Mouse (Mus musculus) C2C12 (cell line): ENCODE data around the gene Lgi1. TPM values are rescaled to one million over a fixed set of nuclear protein-coding genes. Genes with fewer than 3 reads are reported as not detected.

Source experiments
- H3K27me3 ChIP-seq: one replicate; pipeline ENCODE4 v1.6.1; 2011; ENCODE audit not compliant: control insufficient read depth, insufficient read depth, insufficient read length
- H3K36me3 ChIP-seq: one replicate; pipeline ENCODE4 v1.6.1; 2011; ENCODE audit not compliant: control insufficient read depth, insufficient read depth
- H3K4me3 ChIP-seq: one replicate; pipeline ENCODE4 v1.5.1; 2011; ENCODE audit warnings: mild to moderate bottlenecking, control low read depth; ENCODE audit not compliant: poor library complexity, insufficient read depth, severe bottlenecking
- H3K79me2 ChIP-seq: one replicate; pipeline ENCODE4 v1.6.1; 2011; ENCODE audit not compliant: control insufficient read depth, insufficient read depth
- H3K79me3 ChIP-seq: one replicate; pipeline ENCODE4 v1.6.1; 2011; ENCODE audit warnings: low read depth, control low read depth
- H3ac ChIP-seq: one replicate; pipeline ENCODE3; 2011; ENCODE audit warnings: low read depth; ENCODE audit not compliant: control insufficient read depth, insufficient read length
- CEBPB ChIP-seq: IDR thresholded peaks from one replicate; pipeline ENCODE4 v1.6.1; 2011; ENCODE audit warnings: low read depth, mild to moderate bottlenecking, control low read depth, moderate library complexity
- CTCF ChIP-seq: IDR thresholded peaks from one replicate; pipeline ENCODE4 v1.5.1; 2011; ENCODE audit not compliant: control insufficient read depth, insufficient read depth, insufficient read length
- FOSL1 ChIP-seq: IDR thresholded peaks from one replicate; pipeline ENCODE4 v1.8.0; 2011; ENCODE audit warnings: mild to moderate bottlenecking, low read length; ENCODE audit not compliant: poor library complexity, insufficient read depth, severe bottlenecking
- MAX ChIP-seq: IDR thresholded peaks from one replicate; pipeline ENCODE4 v1.6.1; 2011; ENCODE audit warnings: mild to moderate bottlenecking, control low read depth
- MYOD1 ChIP-seq: IDR thresholded peaks from one replicate; pipeline ENCODE4 v1.6.1; 2011; ENCODE audit warnings: low read depth; ENCODE audit not compliant: control insufficient read depth, insufficient read length
- MYOG ChIP-seq: IDR thresholded peaks from one replicate; pipeline ENCODE4 v1.6.1; 2011; ENCODE audit not compliant: control insufficient read depth, insufficient read length; ENCODE audit errors: extremely low read depth
- USF1 ChIP-seq: IDR thresholded peaks from one replicate; pipeline ENCODE4 v1.6.1; 2011; ENCODE audit warnings: low read depth, mild to moderate bottlenecking, control low read depth, moderate library complexity
- long read RNA-seq, 2 experiments: library from polyadenylated mRNA; unstranded; transcript quantifications; one replicate each; pipeline ENCODE4 v2.0.0; 2019 to 2020
- polyA plus RNA-seq: library from polyadenylated mRNA; unstranded; fragments of >200 nt; fragmentation: generic; extraction: Trizol; gene quantifications from one replicate; pipeline ENCODE4 v1.2.1, GENCODE M21; 2012; ENCODE audit warnings: missing spikeins

Lgi1 gene
- not detected for polyA plus RNA-seq
- long read RNA-seq, experiment 1 = 0 reads
- long read RNA-seq, experiment 2 = 0 reads

GRCm38 (mm10) chr19:38264505-38265500 lies at the start of gene Lgi1:
Gene Lgi1 (plus strand): TSS chr19:38264536.
- peaks cover 41% of the 10 kb centered on the region for H3K27me3 ChIP-seq
- no peaks in the 10 kb centered on the region for H3K79me3 ChIP-seq
- TF ChIP-seq MYOD1 (no peak), CEBPB (no peak), USF1 (no peak), MAX (no peak), CTCF (no peak), MYOG (no peak), FOSL1 (no peak)
- H3K4me3 ChIP-seq = no peak within 1 kb of the TSS
- H3ac ChIP-seq = no peak within 1 kb of the TSS
- no peaks in the 10 kb centered on the region for H3K79me2 ChIP-seq
- H3K36me3 ChIP-seq = no peaks in the 10 kb centered on the region

GRCm38 (mm10) chr19:38217696-38218095 lies 46.6 kb upstream of the Lgi1 start:
- peaks cover 5% of the 10 kb centered on the region for H3K36me3 ChIP-seq
- H3K4me3 ChIP-seq = no peak overlapping the region
- no peaks in the 10 kb centered on the region for H3K79me3 ChIP-seq
- H3K79me2 ChIP-seq = no peaks in the 10 kb centered on the region
- H3ac ChIP-seq = no peak overlapping the region
- TF ChIP-seq CTCF (no peak), MYOG (no peak), CEBPB (no peak), USF1 (no peak), FOSL1 (no peak), MAX (no peak), MYOD1 (no peak)
- H3K27me3 ChIP-seq = no peaks in the 10 kb centered on the region

- Histone ChIP-seq H3K79me3 (no peaks in the 10 kb centered on the region), H3K27me3 (no peaks in the 10 kb centered on the region), H3K36me3 (no peaks in the 10 kb centered on the region), H3ac (peak overlapping the region; percentile 87), H3K79me2 (no peaks in the 10 kb centered on the region), H3K4me3 (peak overlapping the region; percentile 74)
- TF ChIP-seq MAX = no peak
- no peak for TF ChIP-seq MYOD1
- no peak for TF ChIP-seq MYOG
- no peak for TF ChIP-seq CEBPB
Observed at GRCm38 (mm10) chr19:38223356-38223904, 40.9 kb upstream of the Lgi1 start.

GRCm38 (mm10) chr19:38223905-38224684 lies 40.2 kb upstream of the Lgi1 start, which contains the start of gene Fra10ac1:
Gene Fra10ac1 (minus strand): TSS chr19:38224156.
- H3K79me2 ChIP-seq = no peaks in the 10 kb centered on the region
- no peaks in the 10 kb centered on the region for H3K79me3 ChIP-seq
- TF ChIP-seq CTCF (peak; percentile 72), MYOG (no peak), MAX (peak; percentile 80)
- H3K36me3 ChIP-seq = no peaks in the 10 kb centered on the region
- H3K4me3 ChIP-seq = peak within 1 kb of the TSS; percentile 74
- H3ac ChIP-seq = peak within 1 kb of the TSS; percentile 87
- H3K27me3 ChIP-seq = no peaks in the 10 kb centered on the region

GRCm38 (mm10) chr19:38224685-38225060 lies 39.7 kb upstream of the Lgi1 start:
- no peaks in the 10 kb centered on the region for H3K79me3 ChIP-seq
- TF ChIP-seq MAX (no peak), CTCF (no peak)
- no peak overlapping the region for H3ac ChIP-seq
- no peaks in the 10 kb centered on the region for H3K79me2 ChIP-seq
- H3K36me3 ChIP-seq = no peaks in the 10 kb centered on the region
- H3K4me3 ChIP-seq = peak overlapping the region; percentile 74
- no peaks in the 10 kb centered on the region for H3K27me3 ChIP-seq

GRCm38 (mm10) chr19:38228699-38229098 lies 35.6 kb upstream of the Lgi1 start:
- Histone ChIP-seq H3K36me3 (no peaks in the 10 kb centered on the region), H3K27me3 (no peaks in the 10 kb centered on the region), H3ac (no peak overlapping the region), H3K4me3 (no peak overlapping the region), H3K79me2 (no peaks in the 10 kb centered on the region), H3K79me3 (no peaks in the 10 kb centered on the region)
- TF ChIP-seq MYOG (no peak), USF1 (no peak), MAX (no peak), CTCF (no peak), FOSL1 (no peak), CEBPB (no peak), MYOD1 (no peak)
